Mouse (Mus musculus) urinary bladder, postnatal 4 days (tissue): ENCODE results near the gene Mmp14.

Experiments
- DNase-seq, 2 experiments: peaks; one replicate each; pipeline ENCODE4 v3.0.0; 2021 to 2022; ENCODE audit warnings: low spot score in 2 of 2

The Mmp14 gene

DNA sequence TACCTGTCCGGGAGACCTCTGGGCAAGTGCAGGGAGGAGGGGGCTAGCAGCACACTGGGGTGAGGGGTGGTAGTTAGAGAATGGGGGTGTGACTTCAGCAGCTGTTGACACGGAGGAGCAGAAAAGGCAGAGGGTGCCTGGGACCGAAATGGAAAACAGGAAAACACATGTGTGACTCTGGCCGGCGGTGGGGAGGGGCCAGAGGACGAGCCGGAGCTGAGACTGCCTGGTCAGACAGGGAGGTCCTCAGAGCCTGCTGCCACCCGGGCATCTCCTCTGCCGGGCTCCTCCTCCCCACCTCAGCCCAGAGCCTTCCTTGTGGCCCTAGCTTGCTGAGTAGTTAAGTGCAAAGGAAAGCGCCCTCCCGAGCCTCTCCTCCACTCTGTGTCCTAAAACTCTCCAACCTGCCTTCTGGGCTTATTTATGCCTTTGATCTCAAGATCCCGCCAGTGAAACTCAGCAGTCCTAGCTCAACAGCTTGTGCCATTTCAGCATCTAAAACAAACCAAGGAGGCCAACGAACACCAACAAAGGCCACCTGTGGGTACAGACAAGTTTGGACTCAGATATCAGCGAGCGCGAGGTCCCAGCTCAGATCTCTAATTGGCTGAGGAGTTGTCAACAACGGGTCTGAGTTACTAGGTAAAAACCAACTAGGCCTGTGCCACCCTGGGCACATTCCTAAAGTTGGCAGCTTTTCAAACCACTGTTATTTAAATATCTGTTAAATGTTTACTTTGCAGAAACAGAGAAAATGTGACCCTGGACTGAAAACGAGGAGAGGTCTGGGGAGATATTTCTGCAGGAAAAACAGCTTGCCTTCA is 17.3 kb upstream of the Mmp14 start:
- peak in 1 of 2 experiments; percentile 37 for DNase-seq

DNA sequence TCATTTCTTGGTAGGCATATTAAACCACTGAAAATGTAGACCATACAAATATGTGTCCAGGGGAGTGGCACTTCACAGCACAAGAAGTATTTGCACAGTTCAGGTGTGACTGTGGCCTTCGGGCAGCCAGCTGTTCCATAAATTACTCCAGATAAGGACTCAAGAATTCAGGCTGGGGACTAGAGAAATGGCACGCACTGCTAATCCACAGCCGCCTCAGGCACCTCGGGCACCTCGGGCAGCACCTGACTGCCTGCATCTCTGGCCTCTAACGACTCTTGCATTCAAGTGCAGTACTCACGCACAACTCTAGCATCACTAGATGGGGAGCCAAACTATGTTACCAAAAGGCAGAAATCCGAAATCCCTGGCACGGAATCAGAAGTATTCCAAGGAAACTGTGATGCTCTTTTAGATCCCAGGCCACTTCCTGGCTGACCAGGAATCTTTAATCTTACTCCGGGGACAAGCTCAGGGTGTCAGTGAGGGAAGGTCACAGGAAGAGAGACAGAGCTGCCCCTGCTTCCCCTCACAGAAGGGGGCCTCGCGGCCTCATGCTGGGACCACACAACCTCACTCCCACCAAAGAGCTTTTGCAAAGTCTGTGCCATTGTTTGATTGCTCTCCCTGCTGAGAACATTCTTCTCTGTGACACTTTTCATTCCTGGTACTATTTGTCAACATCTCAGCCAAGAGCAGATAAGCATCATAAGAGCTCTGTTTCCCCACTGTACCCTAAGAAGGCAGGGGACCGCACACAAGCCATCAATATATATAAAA is 16.0 kb upstream of the Mmp14 start:
- DNase-seq = no peak

DNA sequence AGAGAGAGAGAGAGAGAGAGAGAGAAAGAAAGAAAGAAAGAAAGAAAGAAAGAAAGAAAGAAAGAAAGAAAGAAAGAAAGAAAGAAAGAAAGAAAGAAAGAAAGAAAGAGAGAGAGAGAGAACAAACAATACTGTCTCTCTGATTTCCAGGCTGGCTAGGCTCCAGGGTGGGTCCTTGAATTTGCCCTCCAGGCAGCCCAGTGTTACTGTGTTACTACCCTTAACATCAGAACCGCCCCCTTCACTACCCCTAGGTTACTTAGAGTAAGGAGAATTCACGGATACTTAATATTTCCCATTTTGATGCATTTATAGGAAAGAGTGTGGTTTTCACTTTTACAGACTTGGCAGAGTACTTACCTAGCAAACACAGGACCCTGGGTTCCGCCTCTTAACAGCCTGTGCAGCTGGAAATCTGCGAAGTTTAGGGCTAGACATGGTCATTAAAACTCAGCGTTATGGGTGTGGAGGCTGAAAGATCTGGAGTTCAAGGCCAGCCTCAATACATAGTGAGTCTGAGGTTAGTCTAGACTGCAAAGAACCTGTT is 15.1 kb upstream of the Mmp14 start:
- DNase-seq = no peak

DNA sequence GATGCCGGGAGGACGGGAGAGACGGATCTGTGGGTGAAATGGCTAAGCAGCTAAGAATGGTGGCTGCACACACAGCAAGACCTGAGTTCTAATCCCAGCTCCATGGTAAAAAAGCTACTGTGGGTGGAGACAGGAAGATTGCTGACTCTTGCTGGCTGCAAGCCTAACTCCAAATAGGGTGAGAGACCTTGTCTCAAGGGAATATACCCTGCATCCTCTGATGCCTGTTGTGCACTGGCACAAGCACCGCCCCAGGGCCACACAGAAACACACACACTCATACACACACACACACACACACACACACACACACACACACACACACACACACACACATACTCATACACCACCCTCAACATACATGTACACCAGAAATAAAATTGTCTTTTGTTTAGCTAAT is 14.6 kb upstream of the Mmp14 start:
- DNase-seq = no peak

DNA sequence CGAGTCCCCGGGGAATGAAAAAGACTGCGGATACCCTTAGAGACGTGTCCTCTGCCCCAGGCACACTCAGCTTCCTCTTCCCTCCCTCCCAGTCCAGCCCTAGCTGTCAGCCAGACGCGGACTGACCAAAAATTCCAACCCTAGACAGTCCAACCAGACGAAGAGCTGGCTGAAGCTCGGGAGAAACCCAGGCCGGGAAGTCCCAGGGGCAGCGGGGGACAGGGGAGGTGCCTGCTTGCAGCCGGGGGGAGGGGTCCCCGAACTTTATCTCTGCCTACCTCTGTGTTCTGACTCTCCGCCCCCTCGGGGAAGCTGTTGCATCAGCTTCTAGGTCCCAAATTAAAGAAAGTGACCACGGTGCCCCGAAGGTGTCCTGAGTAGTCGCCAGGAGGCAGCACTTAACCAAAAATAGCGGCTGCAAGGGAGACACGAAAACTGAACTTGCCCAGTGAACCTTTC is 13.8 kb upstream of the Mmp14 start, which contains the start of gene Slc7a7:
TSS of gene Slc7a7 (minus strand) at position 158 of the 459 bp plus-strand sequence.
- no peak for DNase-seq

DNA sequence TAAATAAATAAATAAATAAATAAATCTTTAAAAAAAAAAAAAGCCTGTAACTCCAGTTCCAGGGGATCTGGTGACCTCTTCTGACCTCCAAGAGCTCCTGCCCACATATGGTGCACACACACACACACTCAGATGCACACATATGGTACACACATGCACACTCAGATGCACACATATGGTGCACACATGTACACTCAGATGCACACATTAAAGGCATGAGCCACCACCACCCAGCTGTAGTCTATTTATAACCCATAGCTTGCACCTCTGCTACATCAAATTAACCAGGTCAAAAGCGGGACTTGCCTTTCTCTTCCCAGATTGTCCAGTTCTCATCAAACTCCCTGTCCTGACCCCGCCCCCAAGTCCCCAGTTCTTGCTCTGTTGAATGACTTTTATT is 10.4 kb upstream of the Mmp14 start:
- no peak for DNase-seq

DNA sequence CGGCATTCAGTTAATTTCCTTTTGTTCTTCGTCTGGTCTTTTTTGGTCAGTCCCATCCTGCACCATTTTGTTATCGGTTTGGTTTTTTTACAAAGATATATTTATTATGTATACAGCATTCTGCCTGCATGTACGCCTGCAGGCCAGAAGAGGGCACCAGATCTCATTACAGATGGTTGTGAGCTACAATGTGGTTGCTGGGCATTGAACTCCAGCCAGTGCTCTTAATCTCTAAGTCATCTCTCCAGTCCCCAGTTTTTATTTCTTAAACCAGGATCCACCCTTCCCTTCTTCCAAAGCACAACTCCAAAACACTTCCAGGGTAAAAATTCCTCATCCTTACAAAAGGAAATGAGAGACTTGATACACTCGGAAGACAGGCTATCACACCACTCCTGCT is 8.0 kb upstream of the Mmp14 start:
- no peak for DNase-seq

DNA sequence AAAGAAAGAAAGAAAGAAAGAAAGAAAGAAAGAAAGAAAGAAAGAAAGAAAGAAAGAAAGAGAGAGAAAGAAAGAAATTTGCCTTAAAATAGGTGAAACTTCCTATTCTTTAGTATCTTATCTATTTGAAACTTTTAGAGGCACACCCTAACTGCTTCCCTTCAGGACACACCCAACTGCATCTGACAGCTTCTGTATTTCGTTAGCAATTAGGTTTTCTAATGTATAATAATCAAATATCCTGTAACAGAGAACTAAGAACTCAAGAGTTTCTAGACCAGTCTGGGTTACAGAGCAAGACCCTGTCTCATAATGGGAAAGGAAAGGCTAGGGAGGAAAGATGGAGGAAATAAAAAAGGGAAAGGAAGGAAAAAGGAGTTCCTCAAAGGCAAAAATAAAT is 6.8 kb upstream of the Mmp14 start:
- no peak for DNase-seq

DNA sequence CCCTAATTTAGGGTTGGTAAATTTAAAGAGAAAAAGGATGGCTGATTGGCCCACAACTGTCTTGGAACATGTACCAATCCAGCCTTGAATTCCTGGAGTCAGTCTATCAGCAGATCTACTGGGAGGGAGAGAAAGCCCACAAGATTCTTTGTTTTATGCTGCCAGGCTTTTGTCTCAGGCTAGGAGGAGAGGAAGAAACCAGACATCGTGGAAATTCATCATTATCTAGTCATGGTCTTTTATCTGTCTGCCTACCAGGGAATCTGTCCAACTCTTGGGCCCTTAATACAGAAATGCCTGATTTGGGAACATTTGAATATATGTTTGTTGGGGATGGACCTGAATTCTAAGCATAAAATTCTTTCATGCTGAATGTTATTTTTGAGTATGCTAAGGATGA is 5.9 kb upstream of the Mmp14 start:
- no peak for DNase-seq

DNA sequence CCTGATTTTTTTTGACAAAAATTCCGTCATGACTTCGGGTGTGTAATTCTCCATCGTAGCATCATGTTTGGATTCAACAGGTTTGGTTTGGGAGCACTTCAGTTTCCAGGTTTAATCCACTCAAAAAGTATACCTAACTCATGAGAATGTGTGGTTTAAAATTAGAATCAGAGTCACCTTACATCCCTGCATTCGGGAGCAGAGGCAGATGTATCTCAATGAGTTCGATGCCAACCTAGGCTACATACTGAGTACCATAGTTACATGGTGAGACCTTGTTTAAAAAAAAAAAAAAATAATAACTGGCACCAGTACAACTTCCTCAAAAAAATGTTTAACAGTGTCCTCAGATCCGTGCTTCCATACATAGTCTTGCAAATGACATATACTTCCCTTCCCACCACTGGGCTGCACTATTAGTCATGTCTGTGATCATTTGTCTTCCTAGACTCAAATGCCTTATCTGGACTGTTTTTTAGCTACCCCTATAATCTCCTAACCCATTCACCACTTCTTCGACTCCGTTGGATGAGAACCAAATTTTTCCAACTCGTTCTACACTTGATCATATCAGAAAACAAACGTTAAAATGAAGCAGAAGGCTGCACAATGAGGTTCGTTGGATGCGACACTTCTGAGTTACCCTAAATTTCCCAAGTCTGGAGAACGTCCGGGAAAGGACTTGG is 5.3 kb upstream of the Mmp14 start:
- no peak for DNase-seq

DNA sequence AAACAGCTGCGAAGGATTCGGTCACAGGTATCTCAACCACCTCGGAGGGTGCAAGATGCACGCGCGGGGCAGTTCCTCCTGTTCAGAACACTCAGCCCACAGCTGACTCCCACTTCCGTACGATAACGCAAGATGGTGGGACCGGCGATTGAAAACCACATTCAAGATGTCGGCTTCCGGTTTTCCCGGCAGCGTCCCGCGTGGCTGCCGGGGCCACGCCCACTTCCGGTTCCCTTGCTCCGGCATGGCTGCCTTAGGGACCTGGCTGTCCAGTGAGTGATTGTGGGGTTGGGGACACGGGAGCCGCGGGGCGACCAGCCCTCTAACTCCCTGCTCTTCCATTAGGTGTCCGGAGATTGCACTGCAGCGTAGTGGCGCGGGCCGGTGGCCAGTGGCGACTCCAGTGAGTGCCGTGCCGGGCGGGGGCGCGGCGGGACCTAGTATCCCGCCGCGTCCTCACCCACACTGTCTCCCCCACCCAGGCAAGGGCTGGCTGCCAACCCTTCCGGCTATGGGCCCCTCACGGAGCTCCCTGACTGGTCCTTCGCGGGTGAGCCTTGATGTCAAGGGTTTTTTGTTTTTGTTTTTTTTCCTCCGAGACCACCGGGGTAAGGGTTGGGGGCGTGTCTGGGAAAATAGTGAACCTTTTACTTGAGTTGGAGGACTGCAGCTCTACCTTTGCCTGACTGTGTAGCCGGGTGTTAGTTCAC is 4.6 kb upstream of the Mmp14 start, which contains the start of gene Mrpl52:
TSS of gene Mrpl52 (plus strand) at position 221 of the 710 bp plus-strand sequence.
- peak; percentile 89 to 92 for DNase-seq

DNA sequence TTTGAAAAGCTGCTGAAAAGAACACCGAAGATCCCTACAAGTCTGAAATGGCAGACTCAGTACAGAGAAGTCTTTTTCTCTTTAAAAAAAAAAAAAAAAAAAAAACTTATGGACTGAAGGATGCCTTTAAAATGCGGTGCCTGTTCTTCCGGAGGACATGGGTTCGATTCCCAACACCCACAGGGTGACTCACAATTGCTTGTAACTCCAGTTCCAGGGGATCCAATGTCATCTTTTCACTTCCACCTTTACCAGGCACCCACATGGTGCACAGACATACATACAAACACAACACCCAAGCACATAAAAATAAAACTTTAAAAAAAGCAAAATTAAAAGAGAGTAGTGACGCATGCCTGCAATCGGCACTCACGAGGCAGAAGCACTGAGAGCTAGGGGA is 3.7 kb upstream of the Mmp14 start:
- DNase-seq = no peak

DNA sequence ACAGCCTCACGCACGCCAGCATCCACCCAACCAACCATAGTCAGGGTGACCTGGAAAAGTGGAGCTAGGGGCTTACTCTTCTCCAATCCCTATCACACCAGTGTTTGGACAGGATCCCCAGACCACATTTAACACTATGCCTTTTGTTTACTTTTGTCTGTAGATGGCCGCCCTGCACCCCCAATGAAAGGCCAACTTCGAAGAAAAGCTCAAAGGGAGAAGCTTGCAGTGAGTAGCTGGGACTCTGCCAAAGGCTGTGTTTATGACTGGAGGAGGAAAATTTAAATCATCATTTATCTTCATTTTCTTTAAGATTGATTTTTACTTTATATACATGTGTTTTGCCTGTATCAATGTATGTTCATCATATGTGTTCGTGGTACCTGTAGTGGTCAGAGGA is 3.0 kb upstream of the Mmp14 start:
- DNase-seq = no peak

DNA sequence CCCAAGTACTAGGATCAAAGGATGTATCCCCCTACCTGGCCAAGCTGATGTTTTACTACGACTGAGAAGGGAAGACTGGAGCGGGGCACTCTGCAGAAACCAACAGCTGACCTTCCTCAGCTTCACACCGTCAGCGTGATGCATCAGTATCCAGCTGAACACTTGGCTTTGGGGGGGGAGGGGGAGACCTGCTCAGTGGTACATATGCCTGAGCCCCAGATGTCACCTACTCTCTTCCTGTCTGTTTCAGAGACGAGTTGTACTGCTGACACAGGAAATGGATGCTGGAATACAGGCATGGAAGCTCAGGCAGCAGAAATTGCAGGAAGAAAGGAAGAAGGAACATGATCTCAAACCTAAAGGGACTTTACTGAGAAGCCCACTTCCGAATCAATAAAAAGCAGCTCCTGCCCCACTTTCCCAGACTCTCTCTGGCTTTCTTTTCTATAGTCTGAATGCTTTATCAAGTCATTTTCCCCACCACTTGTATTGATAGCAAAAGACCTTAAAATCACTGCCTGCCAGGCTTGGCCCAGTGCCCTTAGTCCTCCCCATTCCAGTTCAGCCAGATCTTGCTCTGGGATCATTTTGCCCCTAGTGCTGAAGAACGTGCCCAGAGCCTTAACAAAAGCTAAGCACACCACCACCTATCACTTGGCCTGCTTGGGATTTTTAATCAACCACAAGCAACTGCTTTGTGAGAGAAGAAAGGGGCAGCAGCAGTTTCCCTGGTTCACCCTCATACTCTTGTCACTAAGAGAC is 1.9 kb upstream of the Mmp14 start:
- no peak for DNase-seq

DNA sequence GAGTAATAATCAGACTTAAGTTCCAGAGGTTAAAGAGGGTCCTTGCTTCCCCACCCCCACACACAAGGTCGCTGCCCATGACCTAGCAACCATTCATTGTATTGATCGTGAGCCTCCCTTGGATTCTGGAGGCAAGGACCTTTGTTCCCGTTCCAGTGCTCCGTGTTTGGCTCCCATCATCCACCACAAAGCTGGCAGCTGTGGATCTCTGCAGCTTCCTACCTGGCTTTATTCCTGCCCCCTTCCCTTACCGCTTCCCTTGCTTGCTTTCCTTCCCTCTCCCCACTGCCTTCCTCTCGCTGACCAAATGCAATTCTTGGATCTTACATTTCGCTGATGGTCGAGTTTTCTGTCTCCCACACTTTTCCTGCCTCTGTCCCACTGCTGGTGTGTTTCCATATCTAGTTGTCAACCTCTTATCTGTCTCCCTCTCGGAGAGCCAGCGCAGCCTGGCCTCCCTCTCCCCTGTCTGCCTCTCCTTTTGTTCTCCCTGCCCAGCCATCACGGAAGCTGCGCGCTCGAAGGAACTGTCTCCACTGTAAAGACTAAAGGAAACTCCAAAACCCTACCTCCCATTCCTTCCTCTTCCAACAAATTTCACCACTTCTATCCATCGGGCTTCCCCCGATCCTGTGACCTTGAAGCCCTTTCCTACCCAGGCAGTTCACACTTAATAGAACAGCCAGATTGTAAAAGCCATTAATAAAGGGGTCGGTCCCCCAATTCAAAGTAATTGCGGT is 836 bp upstream of the Mmp14 start:
- DNase-seq = no peak

DNA sequence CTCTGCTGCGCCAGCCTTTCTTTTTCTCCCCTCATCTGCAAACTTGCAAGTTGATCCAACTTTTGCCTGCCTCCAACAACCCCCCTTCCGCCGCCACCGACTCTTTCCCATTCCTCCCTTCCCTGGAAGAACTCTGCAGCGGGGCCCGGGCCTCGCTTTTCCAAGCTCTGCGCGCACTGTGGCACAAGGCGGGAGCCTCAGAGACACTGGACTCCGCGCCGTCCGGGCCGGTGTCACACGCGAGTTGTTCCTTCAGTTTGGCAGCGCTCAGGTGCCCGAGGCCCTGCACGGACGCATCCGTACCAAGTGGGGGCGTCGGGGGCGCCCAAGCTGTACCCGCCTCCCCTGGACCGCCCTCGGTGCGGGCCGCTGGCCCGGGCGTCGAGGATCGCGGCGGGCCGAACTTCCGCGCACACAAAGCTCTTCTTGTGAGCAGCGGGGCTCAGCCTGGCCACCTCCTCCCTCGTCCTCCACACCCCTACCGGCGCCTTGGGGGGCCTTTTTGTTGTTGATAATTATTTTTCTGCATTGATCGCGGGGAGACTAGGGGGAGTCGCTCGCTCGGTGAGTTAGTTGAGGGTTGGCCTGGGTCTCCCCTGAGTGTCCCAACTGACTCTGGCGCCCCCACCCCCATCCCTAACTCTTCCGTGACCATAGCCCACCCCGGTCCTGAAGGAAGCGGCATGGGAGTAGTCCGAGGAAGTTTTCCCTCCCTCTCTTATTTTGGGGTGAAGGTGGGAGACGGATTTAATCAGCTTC is 845 bp downstream of the Mmp14 start:
- peak in 1 of 2 experiments; percentile 51 for DNase-seq

DNA sequence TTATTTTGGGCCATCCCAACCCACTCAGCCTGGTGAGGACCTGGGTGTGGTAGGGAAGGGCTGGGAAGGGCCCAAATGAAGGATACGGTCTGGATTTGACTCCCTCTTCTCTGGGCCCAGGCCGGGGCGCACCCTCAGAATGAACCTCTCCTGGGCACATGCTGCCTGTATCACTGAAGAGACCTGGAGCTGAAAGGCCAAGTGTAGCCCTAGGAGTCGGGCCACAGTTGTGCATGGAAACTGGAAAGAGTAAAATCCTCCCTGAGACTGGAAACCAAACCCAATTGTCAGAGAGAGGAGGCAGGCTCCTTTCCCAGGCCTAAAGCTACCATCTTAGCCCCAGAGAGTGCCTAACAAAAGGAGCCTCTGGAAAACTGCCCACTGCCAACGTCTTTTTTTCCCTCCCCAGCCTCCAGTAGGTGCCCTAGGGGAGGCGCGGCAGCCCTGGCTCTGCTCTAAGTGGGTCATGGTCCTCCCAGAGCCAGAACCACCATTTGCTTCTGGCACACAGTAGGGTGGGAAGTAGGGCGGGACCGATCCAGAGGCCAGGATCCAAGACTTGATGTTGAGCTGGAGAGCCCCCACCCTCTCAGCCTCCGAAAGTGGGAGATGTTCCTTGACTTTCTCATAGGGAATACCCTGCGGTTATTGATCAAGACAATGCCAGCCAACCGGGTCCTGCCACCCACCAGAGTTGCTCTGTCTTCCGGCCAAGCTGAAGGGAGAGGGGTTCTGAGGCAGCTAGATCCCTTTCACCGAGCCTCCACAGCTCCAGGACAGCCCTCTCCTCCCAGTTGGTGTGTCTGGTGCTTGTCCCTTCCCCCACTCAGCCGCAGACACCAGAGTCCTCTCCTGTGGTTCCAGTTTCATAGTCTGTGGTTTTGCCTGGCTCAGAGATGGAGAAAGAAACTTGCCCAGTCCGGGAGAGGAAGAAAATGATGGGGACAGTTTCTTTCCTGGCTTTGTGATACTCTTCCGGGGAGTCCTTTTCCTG is 1.7 kb downstream of the Mmp14 start:
- DNase-seq = no peak
